Mouse (Mus musculus) spleen, adult 2 months (tissue): ENCODE data around the gene Rnf214. TPM values are rescaled to one million over a fixed set of nuclear protein-coding genes. Genes with fewer than 3 reads are reported as not detected.

ENCODE experiments used
- DNase-seq, 2 experiments: peaks; one replicate each; pipeline versions ENCODE4 v3.0.0 to v3.0.0-alpha.2; 2012 to 2021; ENCODE audit warnings: low spot score in 2 of 2, low read depth in 1 of 2
- H3K27ac ChIP-seq: fragments of 200-500 bp; 2 replicates; pipeline ENCODE4 v1.5.1; 2012; ENCODE audit warnings: low read length, inconsistent platforms; ENCODE audit not compliant: insufficient read depth
- H3K27me3 ChIP-seq: fragments of 200-500 bp; 2 replicates; pipeline ENCODE4 v1.6.1; 2012; ENCODE audit warnings: mild to moderate bottlenecking, moderate library complexity, low read length, inconsistent platforms; ENCODE audit not compliant: control insufficient read depth, insufficient read depth
- H3K36me3 ChIP-seq: fragments of 200-500 bp; 2 replicates; pipeline ENCODE4 v1.6.1; 2012; ENCODE audit warnings: mild to moderate bottlenecking, low read length, inconsistent platforms; ENCODE audit not compliant: control insufficient read depth, insufficient read depth
- H3K4me1 ChIP-seq: fragments of 200-500 bp; 2 replicates; pipeline ENCODE4 v1.6.1; 2011; ENCODE audit warnings: inconsistent platforms; ENCODE audit not compliant: control insufficient read depth, insufficient read depth, insufficient read length
- H3K4me3 ChIP-seq: fragments of 200-500 bp; 2 replicates; pipeline ENCODE4 v1.5.1; 2011; ENCODE audit warnings: mild to moderate bottlenecking, inconsistent platforms; ENCODE audit not compliant: insufficient read depth, insufficient read length; ENCODE audit errors: extremely low read depth
- CTCF ChIP-seq: fragments of 200-500 bp; IDR thresholded peaks from 2 replicates; pipeline ENCODE4 v1.5.1; 2011; ENCODE audit warnings: mild to moderate bottlenecking, inconsistent platforms; ENCODE audit not compliant: insufficient read depth, insufficient read length, insufficient replicate concordance; ENCODE audit errors: extremely low read depth
- POLR2A ChIP-seq: fragments of 200-500 bp; IDR thresholded peaks from 2 replicates; pipeline ENCODE4 v1.6.1; 2011; ENCODE audit warnings: low read depth, low read length, inconsistent platforms
- WGBS: fragments of 180-500 bp; shearing (Covaris S2); methylation state at CpG from one replicate; pipeline ENCODE4 v1.1.7; 2018; 5-methylcytosine and 5-hydroxymethylcytosine counted together
- polyA plus RNA-seq: library from polyadenylated mRNA; depleted of rRNA; stranded (reverse); fragments of >200 nt; gene quantifications from 2 replicates; pipeline ENCODE4 v1.2.3, GENCODE M21; 2012

The Rnf214 gene
- polyA plus RNA-seq, 1 experiment: 7.7 TPM

GRCm38 (mm10) chr9:45843780-45844179, 62.9 kb downstream of the Rnf214 start:
- WGBS: 72% methylated on average over 1 of the region's 1 CpGs
- Histone ChIP-seq H3K36me3 (no peaks in the 10 kb centered on the region), H3K27ac (no peak overlapping the region), H3K4me1 (peaks cover 7% of the 10 kb centered on the region), H3K4me3 (no peak overlapping the region), H3K27me3 (0 out of 2 replicates have a peak, but pooled peaks cover 2% of the 10 kb centered on the region)
- TF ChIP-seq POLR2A (no peak), CTCF (no peak)
- DNase-seq: no peak

GRCm38 (mm10) chr9:45843007-45843406, 63.7 kb downstream of the Rnf214 start:
- DNase-seq: no peak
- Histone ChIP-seq H3K4me3 (no peak overlapping the region), H3K36me3 (no peaks in the 10 kb centered on the region), H3K27ac (no peak overlapping the region), H3K27me3 (peaks cover 2% of the 10 kb centered on the region; the same call in 1 of the 2 replicates), H3K4me1 (peaks cover 8% of the 10 kb centered on the region; the same call in 1 of the 2 replicates)
- 76% methylated on average over 5 of the region's 5 CpGs for WGBS
- TF ChIP-seq CTCF (no peak), POLR2A (no peak)

DNA sequence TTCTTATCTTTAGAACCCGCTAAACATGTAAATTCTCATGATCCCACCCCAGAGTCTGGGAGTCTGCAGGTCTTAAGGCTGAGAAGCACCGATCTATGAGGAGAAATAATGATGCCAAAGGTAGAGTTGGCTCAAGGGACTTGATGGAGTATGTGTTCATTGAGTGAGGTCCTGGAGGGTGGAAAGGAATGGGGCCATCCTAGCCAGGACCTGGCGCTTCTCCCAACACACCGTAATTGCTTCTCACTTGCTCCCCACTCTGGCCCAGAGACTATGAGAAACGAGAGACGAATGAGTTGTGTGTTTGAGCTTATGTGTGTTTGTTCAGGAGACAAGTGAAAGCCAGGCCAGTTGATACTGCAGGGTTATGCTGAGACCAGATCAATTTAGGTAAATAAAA, 65.3 kb downstream of the Rnf214 start:
- Histone ChIP-seq H3K27me3 (peaks cover 2% of the 10 kb centered on the region; the same call in 1 of the 2 replicates), H3K36me3 (no peaks in the 10 kb centered on the region), H3K4me3 (no peak overlapping the region), H3K27ac (no peak overlapping the region), H3K4me1 (peaks cover 4% of the 10 kb centered on the region; the same call in 1 of the 2 replicates)
- no peak for DNase-seq
- TF ChIP-seq POLR2A (no peak), CTCF (no peak)
- 84% methylated on average over 6 of the region's 6 CpGs for WGBS

DNA sequence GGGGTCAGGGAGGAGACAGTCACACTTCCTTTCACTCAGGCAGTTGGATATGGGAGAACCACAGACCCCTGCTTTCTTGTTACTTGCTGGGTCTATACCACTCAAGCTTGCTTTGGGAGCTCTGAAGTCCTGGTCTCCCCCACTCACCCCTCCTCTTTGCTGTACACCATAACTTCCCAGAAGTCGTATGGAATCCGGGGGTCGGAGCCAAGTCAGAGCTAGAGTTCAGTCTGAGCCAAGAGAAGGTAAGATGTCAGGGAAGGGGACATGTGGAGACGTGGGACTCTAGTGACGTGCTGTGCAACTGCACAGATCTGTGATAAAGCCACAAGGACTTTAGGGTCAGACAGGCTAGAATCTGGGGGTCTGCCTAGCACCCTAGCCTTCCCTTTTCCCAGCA, 66.4 kb downstream of the Rnf214 start:
- no peaks in the 10 kb centered on the region for H3K36me3 ChIP-seq
- no peak overlapping the region for H3K4me3 ChIP-seq
- TF ChIP-seq POLR2A (no peak), CTCF (no peak)
- no peak for DNase-seq
- no peak overlapping the region for H3K27ac ChIP-seq
- H3K4me1 ChIP-seq: peaks cover 4% of the 10 kb centered on the region; the same call in 1 of the 2 replicates
- H3K27me3 ChIP-seq: peaks cover 2% of the 10 kb centered on the region; the same call in 1 of the 2 replicates
- 80% methylated on average over 5 of the region's 5 CpGs for WGBS

DNA sequence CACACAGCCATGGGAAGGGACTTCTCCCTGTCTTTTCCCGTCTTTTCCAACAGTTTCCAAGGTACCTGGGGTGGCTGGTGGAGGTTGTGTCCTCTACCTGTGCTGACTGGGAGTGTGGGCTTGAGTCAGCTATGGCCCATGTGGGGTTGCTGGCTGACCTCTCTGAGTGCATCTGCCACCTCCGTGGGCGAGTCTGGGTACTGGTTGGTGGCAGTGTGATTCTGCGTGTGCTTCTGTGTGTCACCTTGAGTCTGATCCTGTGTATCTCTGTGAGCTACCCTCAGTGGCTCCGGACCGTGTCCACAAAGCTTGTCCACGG, 66.8 kb downstream of the Rnf214 start:
- Histone ChIP-seq H3K36me3 (no peaks in the 10 kb centered on the region), H3K27ac (no peak overlapping the region), H3K4me1 (peaks cover 4% of the 10 kb centered on the region; the same call in 1 of the 2 replicates), H3K27me3 (peaks cover 2% of the 10 kb centered on the region; the same call in 1 of the 2 replicates), H3K4me3 (no peak overlapping the region)
- DNase-seq: no peak
- TF ChIP-seq POLR2A (no peak), CTCF (no peak)
- 86% methylated on average over 7 of the region's 7 CpGs for WGBS

DNA sequence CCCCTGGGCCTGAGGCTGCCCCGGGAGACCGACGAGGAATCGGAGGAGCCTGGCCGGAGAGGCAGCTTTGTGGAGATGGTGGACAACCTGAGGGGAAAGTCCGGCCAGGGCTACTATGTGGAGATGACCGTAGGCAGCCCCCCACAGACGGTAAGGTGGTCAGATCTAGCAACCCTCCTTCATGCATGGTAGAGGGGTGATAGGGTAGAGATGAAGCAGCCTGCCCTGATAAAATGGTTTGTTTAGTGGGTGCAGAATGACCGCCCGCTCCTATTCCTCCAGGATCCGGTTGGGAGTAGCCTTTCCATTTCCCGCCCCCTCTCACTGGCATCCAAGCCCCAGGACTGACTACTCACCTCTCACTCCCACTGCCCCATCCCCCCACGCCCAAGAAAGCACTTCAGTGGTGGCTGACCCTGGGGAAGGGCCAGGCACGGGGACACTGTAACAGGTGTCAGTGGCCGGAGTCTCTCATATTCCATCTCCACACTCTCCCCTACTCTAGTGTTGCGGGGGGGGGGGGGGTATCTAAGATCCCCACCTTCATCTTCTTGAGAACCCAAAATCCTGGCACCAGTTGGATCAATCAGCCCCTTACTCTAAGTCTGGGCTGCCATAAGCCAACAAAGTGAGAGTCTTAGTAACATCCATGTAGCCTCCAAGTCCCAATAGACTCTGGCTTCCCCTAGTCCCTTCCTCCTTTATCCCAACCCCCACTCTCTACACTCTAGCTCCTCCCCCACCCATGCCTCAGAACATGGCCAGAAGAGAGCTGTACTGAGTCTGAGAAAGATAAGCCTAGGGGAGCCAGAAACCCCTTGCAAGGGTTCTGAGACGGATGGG, 67.4 kb downstream of the Rnf214 start:
- Histone ChIP-seq H3K36me3 (no peaks in the 10 kb centered on the region), H3K4me1 (peaks cover 4% of the 10 kb centered on the region; the same call in 1 of the 2 replicates), H3K4me3 (peak overlapping the region; percentile 49; the same call in 1 of the 2 replicates), H3K27me3 (peaks cover 2% of the 10 kb centered on the region; the same call in 1 of the 2 replicates), H3K27ac (no peak overlapping the region)
- WGBS: 49% methylated on average over 17 of the region's 17 CpGs
- TF ChIP-seq CTCF (no peak), POLR2A (no peak)
- no peak for DNase-seq
